Mouse (Mus musculus): Measurements from ENCODE around the gene Atn1.
A peak's percentile ranks its signal among the peaks of the same experiment; 100 is the strongest.

Gene Atn1

DNA sequence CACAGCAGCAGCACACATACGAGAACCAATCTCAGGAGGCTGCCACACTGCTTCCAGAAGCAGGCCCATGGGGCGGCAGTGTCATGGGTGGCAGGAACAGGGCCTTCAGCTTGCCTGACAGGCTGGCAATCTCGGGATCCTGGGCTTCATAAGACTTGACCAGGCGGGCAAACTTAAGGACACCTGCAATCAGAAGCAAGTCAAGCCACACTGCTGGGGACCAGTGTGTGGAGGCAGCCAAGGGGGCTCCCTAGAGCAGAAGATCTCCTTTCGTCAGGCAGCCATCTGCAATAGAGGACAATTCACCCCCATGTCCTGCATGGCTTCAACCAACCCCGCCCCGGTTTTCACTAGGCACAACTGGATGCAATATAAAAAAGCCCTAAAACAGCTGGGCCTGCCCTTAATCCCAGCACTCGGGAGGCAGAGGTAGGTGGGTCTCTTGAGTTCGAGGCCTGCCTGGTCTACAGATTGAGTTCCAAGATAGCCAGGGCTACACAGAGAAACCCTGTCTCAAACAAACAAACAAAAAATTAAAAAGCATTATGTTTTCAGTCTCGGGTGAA is 17.0 kb downstream of the Atn1 start:
- H3K27me3 ChIP-seq (ENCODE audit: control insufficient read depth, insufficient read depth, low read length, poor library complexity, severe bottlenecking): no peaks in the 10 kb centered on the region

GRCm38 (mm10) chr6:124738511-124739023 is 17.8 kb downstream of the Atn1 start, which contains the start of gene Ptpn6:
Gene Ptpn6, minus strand, starts transcription at chr6:124738714.
- no peaks in the 10 kb centered on the region; the same call in 1 of the 2 replicates for H3K36me3 ChIP-seq (ENCODE audit: control insufficient read depth, insufficient read depth, low read length, poor library complexity, severe bottlenecking)
- DNase-seq (ENCODE audit: low read depth, low spot score): peak; percentile 41
- no peaks in the 10 kb centered on the region for H3K27me3 ChIP-seq (ENCODE audit: control insufficient read depth, insufficient read depth, low read length, poor library complexity, severe bottlenecking)

More for the DNA sequence above, 17.0 kb downstream of the Atn1 start:
- H3K36me3 ChIP-seq (ENCODE audit: control insufficient read depth, insufficient read depth, low read length, poor library complexity, severe bottlenecking): no peaks in the 10 kb centered on the region; the same call in 1 of the 2 replicates
- DNase-seq (ENCODE audit: low read depth, low spot score): no peak

GRCm38 (mm10) chr6:124737040-124737439 is 19.3 kb downstream of the Atn1 start:
- Histone ChIP-seq H3K36me3 (ENCODE audit: control insufficient read depth, insufficient read depth, low read length, poor library complexity, severe bottlenecking) (no peaks in the 10 kb centered on the region), H3K27me3 (ENCODE audit: control insufficient read depth, insufficient read depth, low read length, poor library complexity, severe bottlenecking) (no peaks in the 10 kb centered on the region)
- no peak for DNase-seq (ENCODE audit: low read depth, low spot score)

GRCm38 (mm10) chr6:124734417-124734816 is 21.9 kb downstream of the Atn1 start:
- H3K27me3 ChIP-seq (ENCODE audit: control insufficient read depth, insufficient read depth, low read length, poor library complexity, severe bottlenecking): no peaks in the 10 kb centered on the region
- peaks cover 9% of the 10 kb centered on the region for H3K36me3 ChIP-seq (ENCODE audit: control insufficient read depth, insufficient read depth, low read length, poor library complexity, severe bottlenecking)
- DNase-seq (ENCODE audit: low read depth, low spot score): no peak

- Histone ChIP-seq H3K36me3 (ENCODE audit: control insufficient read depth, insufficient read depth, low read length, poor library complexity, severe bottlenecking) (peaks cover 22% of the 10 kb centered on the region), H3K27me3 (ENCODE audit: control insufficient read depth, insufficient read depth, low read length, poor library complexity, severe bottlenecking) (no peaks in the 10 kb centered on the region)
- peak; percentile 87 for DNase-seq (ENCODE audit: low read depth, low spot score)
Observed at GRCm38 (mm10) chr6:124732476-124733370, 23.6 kb downstream of the Atn1 start.

- Histone ChIP-seq H3K27me3 (ENCODE audit: control insufficient read depth, insufficient read depth, low read length, poor library complexity, severe bottlenecking) (no peaks in the 10 kb centered on the region), H3K36me3 (ENCODE audit: control insufficient read depth, insufficient read depth, low read length, poor library complexity, severe bottlenecking) (peaks cover 35% of the 10 kb centered on the region)
- DNase-seq (ENCODE audit: low read depth, low spot score): no peak
Observed at GRCm38 (mm10) chr6:124731038-124731437, 25.3 kb downstream of the Atn1 start.

DNA sequence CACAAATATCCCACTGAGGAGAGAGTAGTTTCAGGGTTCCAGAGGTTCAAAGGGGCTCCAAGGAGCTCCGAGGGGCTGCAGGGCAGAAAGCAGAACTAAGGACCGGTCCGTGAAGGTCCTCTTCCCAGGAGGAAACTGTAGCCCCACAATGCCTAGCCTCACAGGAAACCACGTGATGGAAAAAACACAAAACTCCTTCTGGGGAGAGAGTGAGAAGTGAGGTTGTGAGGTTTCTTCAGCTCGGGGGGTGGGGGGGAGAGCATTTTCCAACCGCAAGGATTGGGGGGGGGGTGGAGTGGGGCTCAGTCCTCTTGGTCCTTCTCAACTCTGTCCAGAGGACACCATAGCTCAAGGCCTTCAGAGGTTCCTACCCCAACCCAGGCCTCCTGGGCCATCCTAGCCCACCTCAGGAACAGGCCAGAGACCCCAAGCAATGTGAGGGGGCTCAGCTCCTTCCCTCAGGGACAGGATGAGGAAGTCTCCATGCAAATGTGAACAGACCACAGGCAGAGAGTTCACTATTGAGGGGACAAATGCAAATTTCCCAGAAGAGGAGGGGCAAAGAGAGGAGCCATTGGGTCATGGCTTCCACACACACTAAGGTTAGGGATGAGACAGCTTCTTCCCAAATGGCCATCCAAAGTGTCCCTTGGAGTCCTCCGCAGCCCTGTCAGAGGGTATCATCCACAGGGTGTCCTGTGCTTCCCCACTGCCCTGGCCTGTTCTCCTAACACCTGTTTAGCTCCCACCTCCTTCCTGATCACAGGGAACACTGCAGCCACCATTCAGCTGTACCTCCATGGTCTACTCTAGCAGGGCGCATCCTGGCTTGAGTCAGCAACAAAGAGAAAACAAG is 26.2 kb downstream of the Atn1 start:
- H3K27me3 ChIP-seq (ENCODE audit: control insufficient read depth, insufficient read depth, low read length, poor library complexity, severe bottlenecking): no peaks in the 10 kb centered on the region
- H3K36me3 ChIP-seq (ENCODE audit: control insufficient read depth, insufficient read depth, low read length, poor library complexity, severe bottlenecking): peaks cover 35% of the 10 kb centered on the region
- peak; percentile 91 for DNase-seq (ENCODE audit: low read depth, low spot score)

GRCm38 (mm10) chr6:124728621-124729020 is 27.7 kb downstream of the Atn1 start:
- Histone ChIP-seq H3K27me3 (ENCODE audit: control insufficient read depth, insufficient read depth, low read length, poor library complexity, severe bottlenecking) (no peaks in the 10 kb centered on the region), H3K36me3 (ENCODE audit: control insufficient read depth, insufficient read depth, low read length, poor library complexity, severe bottlenecking) (peaks cover 44% of the 10 kb centered on the region)
- no peak for DNase-seq (ENCODE audit: low read depth, low spot score)

DNA sequence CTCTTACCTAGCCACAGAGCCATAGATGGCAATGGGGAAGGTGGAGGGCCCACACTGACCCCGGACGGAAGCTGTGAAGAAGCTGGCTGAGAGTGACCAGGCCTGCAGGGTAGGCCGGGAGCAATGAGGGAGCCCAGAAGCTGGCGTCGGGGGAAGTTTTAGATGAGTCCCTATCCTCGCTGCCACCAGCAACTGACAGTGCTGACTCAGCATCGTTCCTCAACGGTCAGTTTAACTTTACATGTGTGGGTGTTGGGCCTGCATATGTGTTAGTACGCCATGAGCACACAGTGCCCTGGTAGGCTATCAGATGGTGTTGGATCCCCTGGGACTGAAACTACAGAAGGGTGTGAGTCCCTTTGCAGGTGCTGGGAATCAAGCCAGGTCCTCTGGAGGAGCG is 31.9 kb downstream of the Atn1 start:
- peaks cover 42% of the 10 kb centered on the region for H3K36me3 ChIP-seq (ENCODE audit: control insufficient read depth, insufficient read depth, low read length, poor library complexity, severe bottlenecking)
- no peak for DNase-seq (ENCODE audit: low read depth, low spot score)
- no peaks in the 10 kb centered on the region for H3K27me3 ChIP-seq (ENCODE audit: control insufficient read depth, insufficient read depth, low read length, poor library complexity, severe bottlenecking)

GRCm38 (mm10) chr6:124723541-124723940 is 32.8 kb downstream of the Atn1 start:
- Histone ChIP-seq H3K36me3 (ENCODE audit: control insufficient read depth, insufficient read depth, low read length, poor library complexity, severe bottlenecking) (peaks cover 37% of the 10 kb centered on the region), H3K27me3 (ENCODE audit: control insufficient read depth, insufficient read depth, low read length, poor library complexity, severe bottlenecking) (no peaks in the 10 kb centered on the region)
- DNase-seq (ENCODE audit: low read depth, low spot score): peak; percentile 75

- peak; percentile 50 for DNase-seq (ENCODE audit: low read depth, low spot score)
- Histone ChIP-seq H3K36me3 (ENCODE audit: control insufficient read depth, insufficient read depth, low read length, poor library complexity, severe bottlenecking) (peaks cover 31% of the 10 kb centered on the region), H3K27me3 (ENCODE audit: control insufficient read depth, insufficient read depth, low read length, poor library complexity, severe bottlenecking) (no peaks in the 10 kb centered on the region)
Observed at GRCm38 (mm10) chr6:124722876-124723473, 33.3 kb downstream of the Atn1 start.

- DNase-seq (ENCODE audit: low read depth, low spot score): peak; percentile 85
- Histone ChIP-seq H3K36me3 (ENCODE audit: control insufficient read depth, insufficient read depth, low read length, poor library complexity, severe bottlenecking) (peaks cover 19% of the 10 kb centered on the region), H3K27me3 (ENCODE audit: control insufficient read depth, insufficient read depth, low read length, poor library complexity, severe bottlenecking) (no peaks in the 10 kb centered on the region)
Observed at GRCm38 (mm10) chr6:124720904-124721303, 35.4 kb downstream of the Atn1 start.

DNA sequence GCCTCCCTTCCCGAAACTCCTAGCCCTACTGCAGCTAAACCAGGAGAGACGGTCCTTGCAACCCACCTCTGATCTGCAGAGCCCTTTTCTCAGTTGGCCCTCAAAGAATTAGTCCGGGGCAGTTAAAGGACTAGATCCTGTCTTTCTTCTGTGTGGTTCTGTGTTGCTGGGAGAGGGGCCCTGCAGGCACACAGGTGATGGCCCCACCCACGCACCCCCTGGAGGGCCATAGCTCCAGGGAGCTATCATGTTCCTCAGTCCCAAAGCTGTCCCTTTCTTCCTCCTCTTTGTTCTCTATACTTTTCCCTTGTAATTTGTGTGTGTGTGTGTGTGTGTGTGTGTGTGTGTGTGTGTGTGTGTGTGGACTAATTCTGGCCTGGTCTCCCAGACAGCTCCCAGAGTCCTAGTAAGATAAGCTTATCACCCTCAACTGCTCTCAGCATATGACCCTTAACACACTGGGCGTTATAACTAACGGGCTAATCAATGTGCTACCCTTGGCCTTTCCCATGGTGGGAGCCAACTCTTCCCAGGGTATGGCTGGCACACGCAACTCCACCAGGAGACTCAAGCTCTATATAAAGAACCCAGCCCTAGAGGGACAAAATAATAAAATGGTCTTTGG is 36.9 kb downstream of the Atn1 start:
- Histone ChIP-seq H3K36me3 (ENCODE audit: control insufficient read depth, insufficient read depth, low read length, poor library complexity, severe bottlenecking) (peaks cover 18% of the 10 kb centered on the region), H3K27me3 (ENCODE audit: control insufficient read depth, insufficient read depth, low read length, poor library complexity, severe bottlenecking) (no peaks in the 10 kb centered on the region)
- DNase-seq (ENCODE audit: low read depth, low spot score): no peak

DNA sequence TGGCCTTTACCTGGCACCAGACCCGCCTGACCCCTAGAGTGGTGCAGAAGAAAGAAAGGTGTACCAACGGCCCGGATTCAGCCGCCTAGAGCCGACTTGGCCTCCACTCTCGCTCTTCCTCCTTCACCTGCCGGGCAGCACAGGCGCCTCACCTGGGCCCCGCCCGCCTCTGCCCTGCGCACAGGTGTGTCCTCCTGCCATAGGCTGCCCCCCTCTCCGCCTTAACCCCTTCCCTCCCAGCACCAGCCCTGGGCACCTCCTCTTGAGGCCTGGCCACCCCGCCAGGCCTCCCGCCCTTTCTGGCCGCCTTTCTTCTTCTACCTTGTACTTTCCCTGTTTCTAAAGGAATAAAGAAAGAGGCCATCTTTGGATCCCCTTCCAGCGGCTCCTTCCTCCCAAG is 37.6 kb downstream of the Atn1 start:
- H3K36me3 ChIP-seq (ENCODE audit: control insufficient read depth, insufficient read depth, low read length, poor library complexity, severe bottlenecking): peaks cover 17% of the 10 kb centered on the region
- DNase-seq (ENCODE audit: low read depth, low spot score): no peak
- no peaks in the 10 kb centered on the region for H3K27me3 ChIP-seq (ENCODE audit: control insufficient read depth, insufficient read depth, low read length, poor library complexity, severe bottlenecking)
